Mouse (Mus musculus): ENCODE data around the gene Ankrd34b. TPM values are rescaled to one million over a fixed set of nuclear protein-coding genes. Genes with fewer than 3 reads are reported as not detected.

The Ankrd34b gene
- total RNA-seq, 1 experiment = 0.31 TPM

DNA sequence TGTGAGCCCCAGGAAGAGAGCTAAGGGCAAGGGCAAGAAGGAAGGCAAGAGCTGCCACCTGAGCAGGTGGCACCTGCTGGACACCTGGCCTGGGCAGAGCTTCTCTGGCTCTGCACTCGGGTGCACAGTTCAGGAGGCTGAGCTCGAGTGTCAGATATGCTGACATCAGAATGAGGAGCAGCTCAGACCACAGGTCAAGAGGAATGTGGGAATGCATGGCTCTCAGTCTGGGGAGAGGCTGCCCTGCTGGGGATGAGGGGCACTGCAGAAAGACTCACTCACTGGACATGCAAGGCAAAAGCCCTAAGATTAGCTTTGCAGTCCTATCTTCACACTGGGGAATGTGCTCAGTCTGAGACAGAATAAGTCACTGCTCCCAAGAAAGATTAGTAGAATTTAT, 23.6 kb upstream of the Ankrd34b start:
- H3K36me3 ChIP-seq (ENCODE audit: control insufficient read depth, insufficient read depth, low read length, poor library complexity, severe bottlenecking) = no peaks in the 10 kb centered on the region
- TF ChIP-seq ZNF384 (IDR thresholded peaks at IDR 0.05; ENCODE audit: low read depth, low read length) = no peak
- no peak for TF ChIP-seq CHD2 (IDR thresholded peaks at IDR 0.05; ENCODE audit: low read depth, low read length)
- no peak for TF ChIP-seq MAFK (IDR thresholded peaks at IDR 0.05; ENCODE audit: insufficient read depth, low read depth, low read length)
- no peak for TF ChIP-seq HCFC1 (IDR thresholded peaks at IDR 0.05; ENCODE audit: borderline replicate concordance, insufficient read depth, low read length)
- TF ChIP-seq ZC3H11A (IDR thresholded peaks at IDR 0.05; ENCODE audit: borderline replicate concordance, low read depth, low read length) = no peak

DNA sequence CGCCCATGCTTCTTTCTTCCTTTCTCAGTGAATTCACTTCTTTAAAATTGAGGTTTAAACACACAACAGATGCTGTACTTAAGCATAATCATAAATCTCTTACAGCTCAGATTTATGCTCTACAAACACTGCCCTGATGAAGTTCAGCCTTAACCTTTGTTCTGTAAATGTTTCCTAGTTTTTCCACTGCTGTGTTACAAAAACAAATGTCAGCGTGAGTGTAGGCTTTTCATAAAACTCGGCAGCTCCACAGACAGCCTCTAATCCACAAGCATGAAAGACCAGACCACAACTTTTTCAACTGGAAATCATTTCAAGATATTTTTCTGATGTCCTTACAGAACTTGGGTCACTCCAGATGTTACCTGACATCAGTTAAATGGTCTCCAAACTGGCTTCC, 22.2 kb upstream of the Ankrd34b start:
- no peaks in the 10 kb centered on the region for H3K4me1 ChIP-seq (ENCODE audit: control insufficient read depth in 2 of 2, insufficient read depth in 2 of 2, low read length in 2 of 2, poor library complexity in 1 of 2)
- H3K36me3 ChIP-seq (ENCODE audit: control insufficient read depth, insufficient read depth, low read length, poor library complexity, severe bottlenecking) = no peaks in the 10 kb centered on the region
- H3K27ac ChIP-seq (ENCODE audit: insufficient read depth, low read depth, low read length, poor library complexity, severe bottlenecking) = no peak overlapping the region
- no peak overlapping the region for H3K4me3 ChIP-seq (ENCODE audit: insufficient read depth in 1 of 2, low read depth in 1 of 2, low read length in 2 of 2, poor library complexity in 1 of 2, severe bottlenecking in 1 of 2)
- no peak for DNase-seq (ENCODE audit: low read depth, low spot score)
- no peak overlapping the region for H3K9ac ChIP-seq (ENCODE audit: insufficient read depth, low read depth, low read length, poor library complexity, severe bottlenecking)
- H3K9me3 ChIP-seq (ENCODE audit: control insufficient read depth, insufficient read depth, low read depth, low read length) = no peaks in the 10 kb centered on the region
- no peak for TF ChIP-seq MAFK (IDR thresholded peaks at IDR 0.05; ENCODE audit: insufficient read depth, low read depth, low read length)
- no peak for TF ChIP-seq ZC3H11A (IDR thresholded peaks at IDR 0.05; ENCODE audit: borderline replicate concordance, low read depth, low read length)
- TF ChIP-seq HCFC1 (IDR thresholded peaks at IDR 0.05; ENCODE audit: borderline replicate concordance, insufficient read depth, low read length) = no peak
- TF ChIP-seq CHD2 (IDR thresholded peaks at IDR 0.05; ENCODE audit: low read depth, low read length) = no peak
- no peak for TF ChIP-seq ZNF384 (IDR thresholded peaks at IDR 0.05; ENCODE audit: low read depth, low read length)
- in situ Hi-C loops (cut with MboI; ENCODE audit: low sequenced_read_pairs in 2 of 2, unreplicated experiment in 2 of 2) = no loop called here

More for the DNA sequence above, 23.6 kb upstream of the Ankrd34b start:
- Histone ChIP-seq H3K27ac (ENCODE audit: insufficient read depth, low read depth, low read length, poor library complexity, severe bottlenecking) (no peak overlapping the region), H3K4me1 (ENCODE audit: control insufficient read depth in 2 of 2, insufficient read depth in 2 of 2, low read length in 2 of 2, poor library complexity in 1 of 2) (no peaks in the 10 kb centered on the region), H3K4me3 (ENCODE audit: insufficient read depth in 1 of 2, low read depth in 1 of 2, low read length in 2 of 2, poor library complexity in 1 of 2, severe bottlenecking in 1 of 2) (no peak overlapping the region), H3K9me3 (ENCODE audit: control insufficient read depth, insufficient read depth, low read depth, low read length) (no peaks in the 10 kb centered on the region), H3K9ac (ENCODE audit: insufficient read depth, low read depth, low read length, poor library complexity, severe bottlenecking) (no peak overlapping the region)
- in situ Hi-C loops (cut with MboI; ENCODE audit: low sequenced_read_pairs in 2 of 2, unreplicated experiment in 2 of 2) = no loop called here
- DNase-seq (ENCODE audit: low read depth, low spot score) = no peak

DNA sequence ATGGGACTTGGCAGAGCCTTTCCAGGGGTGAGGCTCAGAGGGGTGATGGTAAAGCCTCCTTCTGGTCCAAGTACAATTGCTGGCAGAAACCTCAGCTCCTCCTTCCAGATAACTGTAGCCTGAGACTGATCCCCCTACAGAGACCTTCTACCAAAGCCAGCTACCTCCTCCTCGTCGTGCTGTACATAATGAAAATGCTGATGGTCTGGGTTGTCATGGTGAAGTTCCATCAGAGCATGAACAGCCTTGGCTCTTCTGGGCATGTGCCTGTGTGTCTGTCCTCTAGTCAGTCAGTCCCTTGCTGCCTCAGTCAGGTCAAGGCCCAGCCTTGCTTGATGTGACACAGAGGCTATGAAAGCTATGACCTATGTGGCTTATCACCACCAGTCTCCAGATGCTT, 15.2 kb upstream of the Ankrd34b start:
- Histone ChIP-seq H3K27ac (ENCODE audit: insufficient read depth, low read depth, low read length, poor library complexity, severe bottlenecking) (no peak overlapping the region), H3K9me3 (ENCODE audit: control insufficient read depth, insufficient read depth, low read depth, low read length) (no peaks in the 10 kb centered on the region), H3K4me1 (ENCODE audit: control insufficient read depth in 2 of 2, insufficient read depth in 2 of 2, low read length in 2 of 2, poor library complexity in 1 of 2) (no peaks in the 10 kb centered on the region), H3K9ac (ENCODE audit: insufficient read depth, low read depth, low read length, poor library complexity, severe bottlenecking) (no peak overlapping the region), H3K4me3 (ENCODE audit: insufficient read depth in 1 of 2, low read depth in 1 of 2, low read length in 2 of 2, poor library complexity in 1 of 2, severe bottlenecking in 1 of 2) (no peak overlapping the region), H3K36me3 (ENCODE audit: control insufficient read depth, insufficient read depth, low read length, poor library complexity, severe bottlenecking) (no peaks in the 10 kb centered on the region)
- in situ Hi-C loops (cut with MboI; ENCODE audit: low sequenced_read_pairs in 2 of 2, unreplicated experiment in 2 of 2) = no loop called here
- DNase-seq (ENCODE audit: low read depth, low spot score) = no peak
- TF ChIP-seq CHD2 (IDR thresholded peaks at IDR 0.05; ENCODE audit: low read depth, low read length) (no peak), HCFC1 (IDR thresholded peaks at IDR 0.05; ENCODE audit: borderline replicate concordance, insufficient read depth, low read length) (no peak), ZC3H11A (IDR thresholded peaks at IDR 0.05; ENCODE audit: borderline replicate concordance, low read depth, low read length) (no peak), ZNF384 (IDR thresholded peaks at IDR 0.05; ENCODE audit: low read depth, low read length) (no peak), MAFK (IDR thresholded peaks at IDR 0.05; ENCODE audit: insufficient read depth, low read depth, low read length) (no peak)

DNA sequence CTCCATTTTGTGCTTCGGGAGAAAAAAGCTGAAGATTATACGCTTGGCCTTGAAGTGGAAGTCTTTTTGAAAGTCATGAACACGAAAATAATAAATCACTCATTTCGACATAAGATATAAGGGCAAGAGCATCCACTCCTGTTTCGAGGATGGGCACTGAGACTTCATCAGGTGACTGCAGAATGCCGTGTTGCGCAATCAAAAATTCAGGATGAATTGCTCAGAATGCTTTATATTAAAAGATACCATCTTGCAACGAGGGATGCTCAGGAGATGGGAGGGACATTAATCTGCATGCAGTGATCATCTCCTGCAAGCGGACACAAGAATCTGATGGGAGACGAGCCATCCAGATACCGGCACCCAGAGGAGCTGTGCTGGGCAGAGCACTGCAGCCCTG, 6.1 kb upstream of the Ankrd34b start:
- no peaks in the 10 kb centered on the region for H3K4me1 ChIP-seq (ENCODE audit: control insufficient read depth in 2 of 2, insufficient read depth in 2 of 2, low read length in 2 of 2, poor library complexity in 1 of 2)
- no peak for DNase-seq (ENCODE audit: low read depth, low spot score)
- no peaks in the 10 kb centered on the region for H3K36me3 ChIP-seq (ENCODE audit: control insufficient read depth, insufficient read depth, low read length, poor library complexity, severe bottlenecking)
- in situ Hi-C loops (cut with MboI; ENCODE audit: low sequenced_read_pairs in 2 of 2, unreplicated experiment in 2 of 2) = no loop called here
- H3K9ac ChIP-seq (ENCODE audit: insufficient read depth, low read depth, low read length, poor library complexity, severe bottlenecking) = no peak overlapping the region
- TF ChIP-seq HCFC1 (IDR thresholded peaks at IDR 0.05; ENCODE audit: borderline replicate concordance, insufficient read depth, low read length) = no peak
- TF ChIP-seq CHD2 (IDR thresholded peaks at IDR 0.05; ENCODE audit: low read depth, low read length) = no peak
- TF ChIP-seq MAFK (IDR thresholded peaks at IDR 0.05; ENCODE audit: insufficient read depth, low read depth, low read length) = no peak
- no peak for TF ChIP-seq ZC3H11A (IDR thresholded peaks at IDR 0.05; ENCODE audit: borderline replicate concordance, low read depth, low read length)
- no peak for TF ChIP-seq ZNF384 (IDR thresholded peaks at IDR 0.05; ENCODE audit: low read depth, low read length)
- H3K4me3 ChIP-seq (ENCODE audit: insufficient read depth in 1 of 2, low read depth in 1 of 2, low read length in 2 of 2, poor library complexity in 1 of 2, severe bottlenecking in 1 of 2) = no peak overlapping the region
- H3K27ac ChIP-seq (ENCODE audit: insufficient read depth, low read depth, low read length, poor library complexity, severe bottlenecking) = no peak overlapping the region
- H3K9me3 ChIP-seq (ENCODE audit: control insufficient read depth, insufficient read depth, low read depth, low read length) = no peaks in the 10 kb centered on the region

DNA sequence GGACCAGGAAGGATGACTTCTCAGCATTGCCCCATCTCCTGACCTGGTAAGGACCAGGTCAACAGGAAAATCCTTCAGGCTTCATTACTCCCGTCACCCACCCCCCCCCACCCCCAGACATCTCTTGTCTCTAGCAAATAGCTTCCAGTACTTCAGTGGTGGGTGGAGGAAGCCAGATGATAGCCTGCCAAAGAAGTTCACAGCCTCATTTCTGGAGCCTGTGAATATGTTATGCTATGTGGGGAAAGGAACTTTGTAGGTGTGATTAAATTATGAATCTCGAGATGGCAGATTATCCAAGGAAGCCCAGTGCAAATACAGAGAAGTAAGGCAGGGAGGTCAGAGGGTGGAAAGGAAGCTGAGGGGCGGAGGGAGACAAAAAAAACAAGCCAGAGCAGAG, 2.0 kb upstream of the Ankrd34b start:
- no peak for DNase-seq (ENCODE audit: low read depth, low spot score)
- Histone ChIP-seq H3K4me1 (ENCODE audit: control insufficient read depth in 2 of 2, insufficient read depth in 2 of 2, low read length in 2 of 2, poor library complexity in 1 of 2) (peaks cover 0 to 4% of the 10 kb centered on the region in 2 experiments; a peak in 2 of 4 replicates), H3K36me3 (ENCODE audit: control insufficient read depth, insufficient read depth, low read length, poor library complexity, severe bottlenecking) (no peaks in the 10 kb centered on the region), H3K9ac (ENCODE audit: insufficient read depth, low read depth, low read length, poor library complexity, severe bottlenecking) (no peak overlapping the region), H3K27ac (ENCODE audit: insufficient read depth, low read depth, low read length, poor library complexity, severe bottlenecking) (no peak overlapping the region), H3K4me3 (ENCODE audit: insufficient read depth in 1 of 2, low read depth in 1 of 2, low read length in 2 of 2, poor library complexity in 1 of 2, severe bottlenecking in 1 of 2) (no peak overlapping the region), H3K9me3 (ENCODE audit: control insufficient read depth, insufficient read depth, low read depth, low read length) (no peaks in the 10 kb centered on the region)
- no peak for TF ChIP-seq ZNF384 (IDR thresholded peaks at IDR 0.05; ENCODE audit: low read depth, low read length)
- TF ChIP-seq MAFK (IDR thresholded peaks at IDR 0.05; ENCODE audit: insufficient read depth, low read depth, low read length) = no peak
- TF ChIP-seq HCFC1 (IDR thresholded peaks at IDR 0.05; ENCODE audit: borderline replicate concordance, insufficient read depth, low read length) = no peak
- no peak for TF ChIP-seq ZC3H11A (IDR thresholded peaks at IDR 0.05; ENCODE audit: borderline replicate concordance, low read depth, low read length)
- no peak for TF ChIP-seq CHD2 (IDR thresholded peaks at IDR 0.05; ENCODE audit: low read depth, low read length)
- in situ Hi-C loops (cut with MboI; ENCODE audit: low sequenced_read_pairs in 2 of 2, unreplicated experiment in 2 of 2) = no loop called here

Data from ES-E14 (cell line).